Mouse (Mus musculus): ENCODE results near the gene Mybpc3. TPM values are rescaled to one million over a fixed set of nuclear protein-coding genes. Genes with fewer than 3 reads are reported as not detected.

Mybpc3 gene
- total RNA-seq, 2 experiments from 2014 or later, result 0.06 TPM; not detected in 1

- Histone ChIP-seq H3K27ac (peak within 1 kb of the TSS; percentile 95), H3K4me3 (peak within 1 kb of the TSS; percentile 28)
- TF ChIP-seq CTCF (IDR thresholded peaks at IDR 0.05), result no peak
- no peak for DNase-seq
- intact Hi-C loops (cut with DNase I), result no loop called here
These were observed 35.9 kb upstream of the Mybpc3 start, which contains the start of gene Spi1 for GRCm38 (mm10) chr2:91081775-91082695. TSS of gene Spi1 (plus strand) at chr2:91082390.

- intact Hi-C loops (cut with DNase I), result no loop called here
- Histone ChIP-seq H3K4me3 (peak overlapping the region; percentile 28), H3K27ac (peak overlapping the region; percentile 95)
- TF ChIP-seq CTCF (IDR thresholded peaks at IDR 0.05), result no peak
- DNase-seq, result peak; percentile 65
These were observed 35.1 kb upstream of the Mybpc3 start for GRCm38 (mm10) chr2:91082844-91083243.

GRCm38 (mm10) chr2:91083366-91083940 lies 34.5 kb upstream of the Mybpc3 start:
- Histone ChIP-seq H3K4me3 (peak overlapping the region; percentile 28), H3K27ac (peak overlapping the region; percentile 95)
- TF ChIP-seq CTCF (IDR thresholded peaks at IDR 0.05), result no peak
- no peak for DNase-seq
- intact Hi-C loops (cut with DNase I), result no loop called here

GRCm38 (mm10) chr2:91084179-91084820 lies 33.6 kb upstream of the Mybpc3 start:
- peak overlapping the region; percentile 95 for H3K27ac ChIP-seq
- peak; percentile 90 for DNase-seq

GRCm38 (mm10) chr2:91085494-91086391 lies 32.2 kb upstream of the Mybpc3 start:
- intact Hi-C loops (cut with DNase I), result no loop called here
- TF ChIP-seq CTCF (IDR thresholded peaks at IDR 0.05), result no peak
- H3K4me3 ChIP-seq, result no peak overlapping the region
- H3K27ac ChIP-seq, result peak overlapping the region; percentile 95
- no peak for DNase-seq

More at GRCm38 (mm10) chr2:91084179-91084820, 33.6 kb upstream of the Mybpc3 start:
- peak overlapping the region; percentile 67 for H3K4me3 ChIP-seq
- no peak for TF ChIP-seq CTCF (IDR thresholded peaks at IDR 0.05)
- intact Hi-C loops (cut with DNase I), result no loop called here

- H3K27ac ChIP-seq, result peak overlapping the region; percentile 95
These were observed 31.3 kb upstream of the Mybpc3 start for GRCm38 (mm10) chr2:91086392-91087237.

GRCm38 (mm10) chr2:91087453-91087852 lies 30.5 kb upstream of the Mybpc3 start:
- no peak for DNase-seq
- no peak for TF ChIP-seq CTCF (IDR thresholded peaks at IDR 0.05)
- Histone ChIP-seq H3K4me3 (no peak overlapping the region), H3K27ac (peak overlapping the region; percentile 95; the same call in 1 of the 2 replicates)
- intact Hi-C loops (cut with DNase I), result no loop called here

More at GRCm38 (mm10) chr2:91086392-91087237, 31.3 kb upstream of the Mybpc3 start:
- intact Hi-C loops (cut with DNase I), result no loop called here
- TF ChIP-seq CTCF (IDR thresholded peaks at IDR 0.05), result no peak
- H3K4me3 ChIP-seq, result no peak overlapping the region
- DNase-seq, result no peak

GRCm38 (mm10) chr2:91088987-91089386 lies 29.0 kb upstream of the Mybpc3 start:
- no peak overlapping the region for H3K4me3 ChIP-seq
- intact Hi-C loops (cut with DNase I), result no loop called here
- DNase-seq, result no peak
- TF ChIP-seq CTCF (IDR thresholded peaks at IDR 0.05), result no peak
- peak overlapping the region; percentile 8; the same call in 1 of the 2 replicates for H3K27ac ChIP-seq

- no peak for DNase-seq
- intact Hi-C loops (cut with DNase I), result no loop called here
- no peak for TF ChIP-seq CTCF (IDR thresholded peaks at IDR 0.05)
- Histone ChIP-seq H3K27ac (peak overlapping the region; percentile 46), H3K4me3 (no peak overlapping the region)
These were observed 27.7 kb upstream of the Mybpc3 start for GRCm38 (mm10) chr2:91090208-91090607.

- H3K4me3 ChIP-seq, result no peak overlapping the region
- intact Hi-C loops (cut with DNase I), result no loop called here
- TF ChIP-seq CTCF (IDR thresholded peaks at IDR 0.05), result no peak
- DNase-seq, result no peak
- peak overlapping the region; percentile 46; the same call in 1 of the 2 replicates for H3K27ac ChIP-seq
These were observed 27.1 kb upstream of the Mybpc3 start for GRCm38 (mm10) chr2:91090827-91091226.

- H3K27ac ChIP-seq, result peak overlapping the region; percentile 59
- peak overlapping the region; percentile 56 for H3K4me3 ChIP-seq
- no peak for TF ChIP-seq CTCF (IDR thresholded peaks at IDR 0.05)
- DNase-seq, result peak; percentile 47
- intact Hi-C loops (cut with DNase I), result no loop called here
These were observed 21.4 kb upstream of the Mybpc3 start for GRCm38 (mm10) chr2:91096524-91096923.

Data from gastrocnemius, adult 2 months (tissue).